Mouse (Mus musculus) lung, embryonic 15.5 days (tissue): Measurements from ENCODE around the gene Spg21. TPM values are rescaled to one million over a fixed set of nuclear protein-coding genes. Genes with fewer than 3 reads are reported as not detected.

Experiments used
- ATAC-seq: fragments of 200-750 bp; cut with Nextera tagmentation; 2 replicates; pipeline ENCODE4 v1.8.0; 2017; ENCODE audit warnings: moderate number of reproducible peaks, borderline replicate concordance; ENCODE audit not compliant: low FRiP score, low TSS enrichment; ENCODE audit errors: extremely low read depth
- H3K27ac ChIP-seq: fragments of 300-500 bp; sonication (generic); 2 replicates; pipeline ENCODE4 v1.5.1; 2015; ENCODE audit warnings: moderate library complexity, mild to moderate bottlenecking, inconsistent platforms
- H3K27me3 ChIP-seq: fragments of 300-500 bp; sonication (generic); 2 replicates; pipeline ENCODE4 v1.6.1; 2015; ENCODE audit warnings: inconsistent platforms
- H3K36me3 ChIP-seq: fragments of 300-500 bp; sonication (generic); 2 replicates; pipeline ENCODE4 v1.6.1; 2015; ENCODE audit warnings: inconsistent platforms
- H3K4me1 ChIP-seq: fragments of 300-500 bp; sonication (generic); 2 replicates; pipeline ENCODE4 v1.6.1; 2015; ENCODE audit warnings: inconsistent platforms
- H3K4me2 ChIP-seq: fragments of 300-500 bp; sonication (generic); 2 replicates; pipeline ENCODE4 v1.6.1; 2015; ENCODE audit warnings: inconsistent platforms, mild to moderate bottlenecking, moderate library complexity
- H3K4me3 ChIP-seq: fragments of 300-500 bp; sonication (generic); 2 replicates; pipeline ENCODE4 v1.5.1; 2015; ENCODE audit warnings: mild to moderate bottlenecking, inconsistent platforms
- H3K9ac ChIP-seq: fragments of 300-500 bp; sonication (generic); 2 replicates; pipeline ENCODE4 v1.6.1; 2015; ENCODE audit warnings: inconsistent platforms
- H3K9me3 ChIP-seq: fragments of 300-500 bp; sonication (generic); 2 replicates; pipeline ENCODE4 v1.6.1; 2016; ENCODE audit warnings: inconsistent platforms
- WGBS: fragments of 180-500 bp; shearing (Covaris S2); methylation state at CpG from one replicate; pipeline ENCODE4 v1.1.7; 2015; 5-methylcytosine and 5-hydroxymethylcytosine counted together
- polyA plus RNA-seq: library from polyadenylated mRNA; unstranded; fragments of >200 nt; fragmentation: Nextera tagmentation; extraction: Ambion mirVana; gene quantifications from 2 replicates; pipeline ENCODE4 v1.2.1, GENCODE M21; 2015

Spg21 gene
- 88.6 and 97.0 TPM in 2 replicates for polyA plus RNA-seq

DNA sequence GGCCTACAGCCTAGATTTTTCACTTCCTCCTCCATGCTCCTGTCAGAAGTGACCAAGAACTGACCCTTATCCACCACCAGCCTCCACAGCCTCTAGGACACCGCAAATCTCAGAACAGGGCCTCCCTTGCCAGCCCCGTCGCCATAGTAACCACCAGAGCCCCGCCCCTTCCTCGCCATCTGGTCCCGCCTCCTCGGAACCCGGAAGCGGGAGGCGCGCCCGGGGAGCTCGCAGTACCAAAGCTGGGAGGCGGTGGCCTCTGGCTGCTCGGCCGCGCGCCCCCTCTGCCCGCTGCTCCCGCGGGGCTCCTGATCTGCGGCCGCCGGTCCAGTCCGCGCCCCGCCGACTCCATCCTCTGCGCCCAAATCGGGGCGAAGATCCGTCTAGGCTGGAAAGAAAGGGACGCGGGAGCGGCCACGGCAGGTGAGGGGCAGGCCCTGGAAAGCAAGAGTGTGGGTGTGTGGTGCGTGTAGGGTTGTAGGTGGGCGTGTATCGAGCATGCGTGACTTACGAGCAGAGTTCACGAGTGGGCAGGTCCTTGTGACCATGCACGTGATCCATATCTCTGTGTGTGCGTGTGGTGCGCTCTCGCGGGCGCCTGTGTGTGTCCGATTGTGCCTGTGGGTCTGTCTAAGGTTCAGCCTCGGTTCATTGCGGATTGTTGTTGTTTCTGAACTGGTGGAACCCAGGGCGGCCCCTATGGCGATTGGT is at the start of gene Spg21:
Gene Spg21, plus strand, starts transcription at position 216 of the 711 bp plus-strand sequence.
- Histone ChIP-seq H3K9ac (peak within 1 kb of the TSS; percentile 79), H3K4me1 (peaks cover 18% of the 10 kb centered on the region), H3K36me3 (peaks cover 6% of the 10 kb centered on the region; the same call in 1 of the 2 replicates), H3K4me3 (peak within 1 kb of the TSS; percentile 70), H3K27ac (peak within 1 kb of the TSS; percentile 74), H3K27me3 (no peaks in the 10 kb centered on the region), H3K9me3 (no peaks in the 10 kb centered on the region), H3K4me2 (peak within 1 kb of the TSS; percentile 75)
- WGBS = under 1% methylated on average over 53 of the region's 53 CpGs
- peak; percentile 96 for ATAC-seq

DNA sequence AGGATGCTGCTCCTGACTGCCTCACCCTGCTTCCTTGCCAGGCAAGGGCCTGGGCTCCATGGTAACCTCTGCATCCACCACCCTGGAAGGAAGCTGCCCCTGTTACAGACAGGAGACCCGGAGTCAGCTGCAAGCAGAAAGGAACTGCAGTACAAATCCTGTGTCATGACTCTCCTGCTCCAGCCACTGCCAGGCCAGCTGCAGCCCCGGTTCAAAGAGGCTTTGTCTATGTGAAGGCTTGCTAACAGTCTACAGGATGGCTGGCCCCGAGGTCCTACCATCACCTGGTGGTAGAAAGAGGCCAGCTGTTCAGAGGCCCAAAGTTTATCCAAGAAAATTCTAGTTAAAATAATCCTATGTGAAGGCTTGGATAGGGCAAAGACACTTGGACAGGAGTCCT is 49.4 kb upstream of the Spg21 start:
- Histone ChIP-seq H3K4me2 (no peak overlapping the region), H3K4me1 (no peaks in the 10 kb centered on the region), H3K36me3 (peaks cover 17% of the 10 kb centered on the region), H3K27me3 (no peaks in the 10 kb centered on the region), H3K9me3 (no peaks in the 10 kb centered on the region), H3K27ac (no peak overlapping the region), H3K4me3 (no peak overlapping the region), H3K9ac (no peak overlapping the region)
- no peak for ATAC-seq
- WGBS = 44% methylated on average over 3 of the region's 3 CpGs

DNA sequence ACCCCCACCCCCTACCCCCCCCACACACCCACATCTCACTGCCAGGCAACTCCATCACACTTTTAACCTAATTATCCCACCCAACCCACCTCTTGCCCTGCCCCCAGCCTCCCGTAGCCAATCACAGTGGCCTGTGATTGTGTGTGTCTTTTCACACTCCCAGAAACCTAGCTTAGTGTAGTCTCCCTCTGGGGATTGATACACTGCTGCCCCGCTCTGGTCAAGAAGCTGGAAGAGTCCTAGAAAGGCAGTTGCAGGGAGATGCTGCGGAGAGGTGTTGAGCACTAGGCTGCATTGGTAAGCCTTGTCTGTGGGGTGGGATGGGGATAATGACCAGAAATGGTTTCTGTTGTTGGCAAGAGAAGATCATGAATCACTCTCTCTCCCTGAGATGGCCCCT is 43.0 kb upstream of the Spg21 start:
- Histone ChIP-seq H3K36me3 (no peaks in the 10 kb centered on the region), H3K27me3 (no peaks in the 10 kb centered on the region), H3K27ac (no peak overlapping the region), H3K4me2 (no peak overlapping the region), H3K9ac (no peak overlapping the region), H3K4me3 (no peak overlapping the region), H3K9me3 (no peaks in the 10 kb centered on the region), H3K4me1 (no peaks in the 10 kb centered on the region)
- ATAC-seq = no peak
- 35% methylated on average over 3 of the region's 3 CpGs for WGBS

DNA sequence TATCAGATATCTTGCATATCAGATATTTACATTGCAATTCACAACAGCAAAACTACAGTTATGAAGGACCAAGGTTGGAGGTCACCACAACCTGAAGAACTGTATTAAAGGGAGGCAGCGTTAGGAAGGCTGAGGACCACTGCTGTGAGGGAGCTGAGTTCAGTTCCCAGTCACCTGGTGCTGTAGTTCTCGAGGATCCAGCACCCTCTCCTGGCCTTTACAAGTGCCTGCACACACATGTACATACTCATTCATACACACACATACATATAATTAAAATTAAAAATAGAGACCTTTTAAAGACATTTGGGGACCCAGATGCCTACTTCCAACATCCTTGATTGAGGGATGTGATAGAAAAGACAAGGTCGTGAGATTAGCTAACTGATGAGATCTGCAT is 41.1 kb upstream of the Spg21 start:
- ATAC-seq = no peak
- Histone ChIP-seq H3K27me3 (no peaks in the 10 kb centered on the region), H3K9ac (no peak overlapping the region), H3K36me3 (no peaks in the 10 kb centered on the region), H3K9me3 (no peaks in the 10 kb centered on the region), H3K4me3 (no peak overlapping the region), H3K27ac (no peak overlapping the region), H3K4me2 (no peak overlapping the region), H3K4me1 (no peaks in the 10 kb centered on the region)
- WGBS = 60% methylated on average over 3 of the region's 3 CpGs

DNA sequence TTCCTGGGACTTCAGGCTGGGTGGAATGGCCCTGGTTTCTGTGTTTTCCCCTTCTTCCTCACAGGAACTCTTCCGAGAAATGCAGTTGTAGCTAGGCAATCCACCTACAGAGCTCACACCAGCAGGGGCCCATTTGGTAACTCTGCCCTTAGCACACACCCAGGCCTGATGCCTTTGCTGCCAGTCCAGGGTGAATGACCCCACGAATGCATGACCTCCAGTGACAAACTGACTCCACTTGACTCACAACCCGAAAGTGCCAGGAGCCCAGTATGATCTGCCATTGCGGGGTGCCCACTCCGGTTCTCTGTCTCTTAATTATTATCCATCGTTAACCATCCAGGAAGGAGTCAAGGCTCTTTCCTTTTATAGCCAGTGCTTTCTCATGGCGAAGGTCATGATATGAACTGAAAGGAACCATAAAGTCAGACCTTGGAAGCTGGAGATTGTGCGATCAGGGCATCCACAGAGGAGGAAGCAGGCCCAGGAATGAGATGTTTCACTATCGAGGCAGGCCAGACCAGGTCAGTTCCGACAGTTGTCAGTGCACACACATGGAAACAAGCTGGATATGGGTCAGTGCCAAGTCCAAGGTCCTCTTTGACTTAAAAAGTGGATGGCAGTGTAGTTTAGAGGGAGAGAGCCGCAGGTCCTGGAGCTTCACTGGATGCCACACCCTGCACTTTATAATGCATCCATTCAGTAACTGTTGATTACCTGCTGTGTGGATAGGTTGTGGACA is 37.8 kb upstream of the Spg21 start, which contains the start of gene Slc51b:
Gene Slc51b, minus strand, starts transcription at position 196 of the 742 bp plus-strand sequence.
- Histone ChIP-seq H3K9ac (no peak within 1 kb of the TSS), H3K4me3 (no peak within 1 kb of the TSS), H3K4me1 (no peaks in the 10 kb centered on the region), H3K36me3 (no peaks in the 10 kb centered on the region), H3K4me2 (no peak within 1 kb of the TSS), H3K9me3 (no peaks in the 10 kb centered on the region), H3K27ac (no peak within 1 kb of the TSS), H3K27me3 (no peaks in the 10 kb centered on the region)
- ATAC-seq = no peak
- WGBS = 78% methylated on average over 11 of the region's 11 CpGs

DNA sequence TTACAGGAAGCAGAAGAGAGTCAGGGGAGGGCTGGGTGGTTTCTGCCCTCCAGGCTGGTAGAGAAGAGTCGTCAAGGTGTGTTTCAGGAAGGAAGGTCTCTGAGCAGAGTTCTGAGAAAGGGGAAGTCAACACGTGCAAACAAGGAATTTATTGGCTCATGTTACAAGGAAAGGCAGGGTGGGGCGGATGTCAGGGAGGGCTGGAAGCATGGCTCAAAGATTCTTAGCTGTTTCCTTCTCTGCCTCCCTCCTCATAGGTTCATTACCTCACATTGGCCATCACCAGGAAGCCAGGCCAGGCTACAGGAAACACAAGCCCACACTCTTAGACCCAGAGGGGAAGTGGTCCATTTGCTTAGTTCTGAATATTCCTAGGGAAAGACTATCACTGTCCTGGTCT is 36.4 kb upstream of the Spg21 start:
- Histone ChIP-seq H3K4me1 (no peaks in the 10 kb centered on the region), H3K36me3 (no peaks in the 10 kb centered on the region), H3K4me2 (no peak overlapping the region), H3K4me3 (no peak overlapping the region), H3K27ac (no peak overlapping the region), H3K9me3 (no peaks in the 10 kb centered on the region), H3K27me3 (no peaks in the 10 kb centered on the region), H3K9ac (no peak overlapping the region)
- 31% methylated on average over 3 of the region's 3 CpGs for WGBS
- ATAC-seq = no peak

DNA sequence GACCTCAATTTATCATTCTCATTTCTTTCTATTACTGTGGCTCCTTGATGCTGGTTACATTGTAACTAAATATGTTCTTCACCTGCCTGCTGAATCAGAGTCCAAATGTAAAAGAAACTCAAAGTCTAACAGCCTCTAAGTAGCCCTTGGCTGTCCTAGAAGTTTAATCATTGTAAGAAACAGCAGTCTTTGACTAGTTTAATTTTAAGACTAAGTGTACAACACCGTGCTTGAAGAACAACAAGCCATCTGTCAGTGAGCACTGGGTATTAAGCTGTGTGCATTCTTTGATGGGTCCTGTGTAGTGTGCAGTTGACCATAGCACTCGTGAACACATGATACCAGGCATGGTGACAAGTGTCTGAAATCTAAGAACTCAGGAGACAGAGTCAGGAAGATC is 33.2 kb upstream of the Spg21 start:
- Histone ChIP-seq H3K4me1 (no peaks in the 10 kb centered on the region), H3K9ac (no peak overlapping the region), H3K27ac (no peak overlapping the region), H3K27me3 (no peaks in the 10 kb centered on the region), H3K4me3 (no peak overlapping the region), H3K4me2 (no peak overlapping the region), H3K9me3 (no peaks in the 10 kb centered on the region), H3K36me3 (no peaks in the 10 kb centered on the region)
- WGBS = 63% methylated on average over 2 of the region's 2 CpGs
- ATAC-seq = no peak

DNA sequence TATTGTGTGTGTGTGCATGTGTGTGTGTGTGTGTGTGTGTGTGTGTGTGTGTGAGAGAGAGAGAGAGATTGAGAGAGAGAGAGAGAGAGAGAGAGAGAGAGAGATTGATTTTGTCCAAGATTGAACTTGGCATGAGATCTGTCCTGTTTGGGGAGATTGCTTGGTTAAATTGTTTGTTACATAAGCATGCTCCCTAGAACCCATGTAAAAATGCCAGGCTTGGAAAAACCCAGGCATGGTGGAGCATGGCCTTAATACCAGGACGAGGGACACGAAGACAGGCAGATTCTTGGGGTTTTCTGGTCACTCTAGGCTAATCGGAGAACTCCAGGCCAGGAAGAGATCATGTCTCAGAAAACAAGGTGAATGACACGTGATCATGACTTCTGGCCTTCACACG is 32.7 kb upstream of the Spg21 start:
- no peaks in the 10 kb centered on the region for H3K4me1 ChIP-seq
- H3K4me3 ChIP-seq = no peak overlapping the region
- no peak overlapping the region for H3K9ac ChIP-seq
- no peaks in the 10 kb centered on the region for H3K27me3 ChIP-seq
- no peaks in the 10 kb centered on the region for H3K9me3 ChIP-seq
- no peaks in the 10 kb centered on the region for H3K36me3 ChIP-seq
- 76% methylated on average over 5 of the region's 5 CpGs for WGBS
- H3K27ac ChIP-seq = no peak overlapping the region
- H3K4me2 ChIP-seq = no peak overlapping the region
- ATAC-seq = no peak

DNA sequence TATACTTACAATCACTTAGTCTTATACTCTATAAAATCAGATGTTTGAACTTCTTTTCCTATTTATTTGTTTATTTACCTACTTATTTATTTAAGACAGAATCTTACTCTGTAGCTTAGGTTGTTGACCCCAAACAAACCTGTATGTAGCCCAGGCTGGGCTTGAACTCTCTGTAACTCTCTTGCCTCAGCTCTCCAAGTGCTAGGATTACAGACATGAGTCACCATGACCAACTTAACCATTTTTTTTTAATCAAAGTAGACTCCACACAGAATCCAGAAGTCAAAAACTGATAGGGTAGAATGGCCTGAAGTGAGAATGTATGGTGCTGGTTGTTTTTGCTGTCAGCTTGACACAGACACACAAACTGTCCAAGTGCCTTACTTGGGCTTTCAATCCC is 30.3 kb upstream of the Spg21 start:
- no peak overlapping the region for H3K9ac ChIP-seq
- no peak for ATAC-seq
- H3K9me3 ChIP-seq = no peaks in the 10 kb centered on the region
- 0 out of 2 replicates have a peak, but pooled peaks cover 3% of the 10 kb centered on the region for H3K4me1 ChIP-seq
- no peak overlapping the region for H3K4me2 ChIP-seq
- H3K27ac ChIP-seq = no peak overlapping the region
- no peaks in the 10 kb centered on the region for H3K27me3 ChIP-seq
- no peak overlapping the region for H3K4me3 ChIP-seq
- no peaks in the 10 kb centered on the region for H3K36me3 ChIP-seq

DNA sequence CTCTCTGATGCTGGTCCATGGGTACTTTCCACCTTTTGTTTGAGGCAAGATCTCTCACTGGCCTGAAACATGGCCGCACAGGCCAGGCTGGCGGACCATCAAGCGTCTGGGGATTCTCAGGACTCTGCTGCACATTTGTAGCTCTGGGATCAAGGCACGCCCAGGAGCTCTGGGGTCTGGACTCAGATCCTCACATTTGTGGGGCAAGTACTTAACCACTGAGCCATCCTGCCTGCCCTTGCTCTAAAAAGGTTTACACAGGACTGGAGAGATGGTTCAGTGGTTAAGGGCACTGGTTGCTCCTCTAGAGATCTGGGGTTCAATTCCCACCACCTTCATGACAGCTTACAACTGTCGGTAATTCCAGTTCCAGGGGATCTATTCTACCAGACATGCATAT is 29.8 kb upstream of the Spg21 start:
- no peaks in the 10 kb centered on the region for H3K9me3 ChIP-seq
- H3K4me3 ChIP-seq = no peak overlapping the region
- 0 out of 2 replicates have a peak, but pooled peaks cover 3% of the 10 kb centered on the region for H3K4me1 ChIP-seq
- no peak overlapping the region for H3K4me2 ChIP-seq
- H3K36me3 ChIP-seq = no peaks in the 10 kb centered on the region
- ATAC-seq = no peak
- no peak overlapping the region for H3K9ac ChIP-seq
- 86% methylated on average over 5 of the region's 5 CpGs for WGBS
- H3K27me3 ChIP-seq = no peaks in the 10 kb centered on the region
- no peak overlapping the region for H3K27ac ChIP-seq

DNA sequence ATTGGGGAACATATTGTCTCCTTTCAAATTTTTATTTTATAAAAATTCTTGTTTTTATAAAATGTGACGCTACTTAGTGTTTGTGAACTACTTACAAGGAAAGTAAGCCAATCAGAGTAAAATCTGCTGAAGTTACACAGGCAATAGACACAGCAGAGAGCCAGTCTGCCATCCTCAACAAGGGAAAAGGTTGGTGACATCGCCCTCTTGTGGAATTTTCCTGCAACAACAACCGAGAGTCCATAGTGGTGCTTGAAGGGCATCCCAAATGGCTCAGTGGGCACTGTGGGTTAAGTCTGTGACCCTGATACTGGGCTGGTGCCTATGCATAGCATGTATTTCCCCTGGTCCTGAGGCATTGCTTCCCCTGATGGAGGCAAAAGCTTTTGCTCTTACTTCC is 28.5 kb upstream of the Spg21 start:
- no peak overlapping the region for H3K4me3 ChIP-seq
- H3K27ac ChIP-seq = no peak overlapping the region
- ATAC-seq = 0 out of 2 replicates have a peak, but pooled peaks have one; percentile 32
- H3K9ac ChIP-seq = no peak overlapping the region
- 1% methylated on average over 3 of the region's 3 CpGs for WGBS
- H3K9me3 ChIP-seq = no peaks in the 10 kb centered on the region
- no peaks in the 10 kb centered on the region for H3K27me3 ChIP-seq
- H3K4me2 ChIP-seq = no peak overlapping the region
- no peaks in the 10 kb centered on the region for H3K36me3 ChIP-seq
- H3K4me1 ChIP-seq = peaks cover 8% of the 10 kb centered on the region; the same call in 1 of the 2 replicates

DNA sequence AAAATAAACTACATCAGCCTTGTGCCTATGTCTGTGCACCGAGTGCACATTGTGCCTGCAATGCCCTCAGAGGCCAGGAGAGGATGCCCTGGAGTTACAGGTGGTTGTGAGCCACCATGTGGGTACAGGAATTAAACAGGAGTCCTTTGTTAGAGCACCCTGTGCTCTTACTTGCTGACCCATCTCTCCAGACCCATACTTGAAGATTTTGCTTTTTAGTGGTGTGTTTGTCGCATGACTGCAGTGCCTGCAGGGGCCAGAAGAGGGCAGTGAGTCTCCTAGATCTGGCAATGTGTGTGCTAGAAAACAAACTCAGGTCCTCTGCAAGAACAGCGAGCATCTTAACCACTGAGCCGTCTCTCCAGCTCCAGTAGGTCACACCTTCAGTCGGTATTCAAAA is 26.6 kb upstream of the Spg21 start:
- no peak overlapping the region for H3K9ac ChIP-seq
- H3K27ac ChIP-seq = no peak overlapping the region
- ATAC-seq = no peak
- peaks cover 8% of the 10 kb centered on the region; the same call in 1 of the 2 replicates for H3K4me1 ChIP-seq
- 55% methylated on average over 5 of the region's 5 CpGs for WGBS
- no peaks in the 10 kb centered on the region for H3K27me3 ChIP-seq
- H3K4me3 ChIP-seq = no peak overlapping the region
- H3K4me2 ChIP-seq = no peak overlapping the region
- no peaks in the 10 kb centered on the region for H3K9me3 ChIP-seq
- H3K36me3 ChIP-seq = 0 out of 2 replicates have a peak, but pooled peaks cover 7% of the 10 kb centered on the region
